Mouse (Mus musculus) A20 (cell line): Measurements from ENCODE around the gene Vangl1.
"Not testable (repeated sequence)": the region's sequence is repeated elsewhere in the genome, so short reads cannot be mapped to it uniquely, and the experiment has no call there.

Experiments used
- DNase-seq: peaks from one replicate; pipeline ENCODE4 v3.0.0-alpha.2; 2011; ENCODE audit warnings: low read depth, low spot score

Gene Vangl1

DNA sequence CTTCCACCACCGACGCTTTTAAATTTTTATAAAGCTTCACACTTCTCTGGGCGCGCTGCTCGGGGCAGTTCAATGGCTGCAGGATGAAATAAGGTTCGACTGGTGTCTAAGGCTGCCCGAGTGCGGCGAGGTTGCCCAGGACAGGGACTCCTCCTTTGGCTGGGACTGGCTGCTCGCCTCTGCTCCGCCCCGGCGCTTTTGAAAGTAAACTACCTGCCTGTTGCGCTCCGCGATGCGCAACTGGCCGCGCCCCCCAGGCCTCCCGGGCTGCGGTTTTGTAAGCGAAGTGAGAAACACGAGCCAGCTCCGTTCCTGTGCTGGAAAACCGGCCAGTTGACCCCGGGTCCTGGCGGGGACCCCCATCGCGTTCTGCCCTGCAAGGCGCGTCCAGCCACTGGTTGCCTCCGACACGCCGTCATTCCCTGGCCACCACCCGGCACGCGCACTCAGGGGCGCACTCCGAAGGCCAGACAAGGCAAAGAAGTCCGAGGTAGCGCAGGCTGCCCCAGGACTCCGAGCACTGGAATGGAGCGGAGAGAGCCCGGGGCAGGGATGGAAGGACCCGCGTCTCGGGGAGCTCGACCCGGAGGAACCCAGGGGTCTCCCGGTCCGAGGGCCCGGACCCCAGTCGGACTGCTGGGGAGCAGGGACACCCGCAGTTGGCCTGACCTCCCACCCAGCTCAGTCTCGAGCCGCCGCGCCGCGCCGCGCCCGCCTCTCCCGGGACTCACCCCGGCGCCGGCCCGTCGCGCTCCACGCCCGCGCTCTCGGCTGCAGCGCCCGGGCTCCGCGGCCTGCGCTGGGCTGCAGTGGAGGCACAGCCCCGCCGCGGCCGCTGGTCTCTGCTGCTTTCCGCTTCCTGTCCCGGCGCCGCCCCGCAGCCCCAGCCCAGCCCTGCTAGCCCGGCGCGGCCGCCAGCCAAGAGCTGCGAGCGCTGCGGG is at the start of gene Vangl1:
Gene Vangl1 (minus strand): TSS at position 913 of the 941 bp plus-strand sequence.
- DNase-seq, result no peak

GRCm38 (mm10) chr3:102253554-102253953 is 49.1 kb upstream of the Vangl1 start:
- DNase-seq, result no peak

DNA sequence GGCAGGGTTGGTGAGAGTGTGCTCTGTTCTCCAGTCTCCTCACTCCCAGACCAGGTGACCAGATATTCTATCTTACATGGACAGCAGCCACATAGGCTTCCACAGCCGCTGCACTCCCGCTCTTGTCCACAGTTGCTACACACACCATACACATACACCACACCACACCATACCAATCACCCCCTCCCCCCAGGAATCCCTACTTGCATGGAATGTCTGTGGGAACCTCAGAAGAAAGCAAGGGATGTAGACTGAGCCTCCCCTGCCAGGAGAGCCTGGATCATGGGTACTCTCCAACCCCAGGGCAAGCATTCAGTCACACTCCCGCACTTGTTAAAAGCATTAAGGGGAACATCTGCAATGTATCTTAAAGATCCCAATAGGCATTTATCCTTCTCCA is 48.4 kb upstream of the Vangl1 start:
- no peak for DNase-seq

GRCm38 (mm10) chr3:102250873-102251272 is 46.4 kb upstream of the Vangl1 start:
- DNase-seq, result no peak

DNA sequence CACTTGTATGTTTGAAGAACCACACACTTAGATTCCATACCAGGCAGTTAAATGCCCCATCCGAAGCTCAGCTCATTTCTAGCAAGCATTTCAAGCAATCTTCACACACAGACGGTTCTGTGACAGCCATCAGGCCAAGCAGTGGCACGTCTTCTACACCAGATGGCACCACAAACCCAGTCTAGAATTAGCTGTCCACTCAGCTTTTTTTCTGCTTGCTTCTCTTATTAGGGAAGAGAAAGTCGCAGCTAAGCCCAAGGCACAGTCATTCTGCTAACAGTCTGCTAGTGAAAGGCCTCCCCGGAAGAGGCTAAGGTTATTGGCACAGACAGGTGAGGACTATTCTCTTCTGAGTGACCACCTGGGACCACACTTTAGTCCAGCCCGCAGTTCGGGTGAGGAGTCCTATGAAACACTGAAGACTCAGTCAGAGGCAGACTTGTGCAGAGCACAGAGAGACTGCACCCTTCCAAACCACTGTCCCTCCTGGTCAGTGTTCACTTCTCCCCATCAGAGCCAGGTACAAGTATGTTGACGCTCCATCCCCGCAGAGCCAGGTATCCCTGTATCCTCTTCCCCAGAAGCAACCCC is 45.0 kb upstream of the Vangl1 start:
- DNase-seq, result peak; percentile 54

DNA sequence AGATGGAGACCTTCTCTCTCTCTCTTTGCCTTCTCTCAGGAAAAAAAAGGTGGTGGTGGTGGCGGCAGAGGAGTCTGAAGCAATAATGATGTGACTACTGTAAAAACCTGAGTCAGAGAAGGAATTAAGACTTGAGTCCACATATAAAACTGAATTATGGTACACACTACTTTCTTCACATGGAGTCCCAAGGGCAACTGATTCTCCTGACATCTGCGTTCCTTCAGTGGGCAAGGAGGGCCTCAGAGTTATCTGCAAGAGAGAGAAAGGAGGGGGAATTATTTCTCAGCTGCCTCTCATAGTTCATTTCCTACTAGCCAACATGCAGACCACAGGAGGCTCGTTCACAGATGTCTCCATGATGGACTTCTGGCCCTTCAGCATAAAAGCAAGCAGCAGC is 40.1 kb upstream of the Vangl1 start:
- DNase-seq, result no peak

GRCm38 (mm10) chr3:102242854-102243253 is 38.4 kb upstream of the Vangl1 start:
- DNase-seq, result no peak

DNA sequence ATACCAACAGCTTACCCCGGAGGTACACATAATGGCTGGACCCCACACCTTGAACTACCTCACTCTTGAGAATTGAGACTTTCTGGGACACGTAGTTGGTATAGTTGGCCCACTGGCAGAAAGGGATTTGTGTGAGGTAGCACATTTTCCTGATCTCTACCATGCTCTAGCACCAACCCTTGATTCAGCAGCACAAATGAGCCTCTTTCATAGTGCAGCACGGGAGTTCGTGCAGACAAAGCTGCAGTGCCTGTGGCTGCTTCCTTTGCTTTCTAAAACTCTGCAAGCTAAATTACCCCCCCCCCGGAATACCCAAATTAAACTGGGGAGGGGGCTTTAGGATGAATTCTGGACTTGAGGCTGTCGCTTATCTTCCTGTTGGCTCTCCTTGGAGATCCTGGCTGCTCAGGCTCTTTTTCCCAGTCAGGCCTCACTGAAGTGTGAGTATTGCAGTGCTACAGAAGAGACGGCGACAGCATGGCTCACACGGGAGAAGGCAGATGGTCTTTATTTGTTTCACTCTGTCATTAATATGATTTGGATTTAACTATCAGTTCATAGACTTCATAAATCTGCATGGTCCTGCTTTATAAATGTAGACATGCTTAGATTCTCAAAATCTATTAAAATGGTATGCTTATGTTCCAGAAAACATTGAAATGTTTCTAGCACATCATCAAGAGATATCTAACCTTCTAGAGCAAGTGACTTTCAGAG is 27.1 kb upstream of the Vangl1 start:
- no peak for DNase-seq

GRCm38 (mm10) chr3:102222756-102223155 is 18.3 kb upstream of the Vangl1 start:
- DNase-seq, result no peak

DNA sequence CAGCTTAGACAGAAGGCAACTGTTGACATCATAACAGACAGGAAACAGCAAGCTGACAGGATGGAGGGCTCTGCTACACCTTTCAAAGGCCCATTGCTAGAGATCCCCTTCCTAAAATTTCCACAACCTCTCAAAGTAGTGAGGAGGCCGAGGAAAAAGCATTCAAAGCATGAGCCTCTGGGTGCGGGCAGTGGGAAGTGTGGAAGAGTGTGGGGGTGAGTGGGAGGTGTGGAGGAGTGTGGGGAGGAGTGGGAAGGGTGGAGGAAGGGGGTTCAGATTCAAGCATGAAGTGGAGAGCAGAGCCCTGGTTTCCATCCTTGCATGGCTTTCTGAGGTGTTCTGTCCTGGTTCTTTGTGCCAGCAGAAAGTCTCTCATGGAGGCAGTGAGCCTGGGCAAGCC is 13.8 kb upstream of the Vangl1 start:
- no peak for DNase-seq

GRCm38 (mm10) chr3:102214736-102215135 is 10.2 kb upstream of the Vangl1 start:
- no peak for DNase-seq

DNA sequence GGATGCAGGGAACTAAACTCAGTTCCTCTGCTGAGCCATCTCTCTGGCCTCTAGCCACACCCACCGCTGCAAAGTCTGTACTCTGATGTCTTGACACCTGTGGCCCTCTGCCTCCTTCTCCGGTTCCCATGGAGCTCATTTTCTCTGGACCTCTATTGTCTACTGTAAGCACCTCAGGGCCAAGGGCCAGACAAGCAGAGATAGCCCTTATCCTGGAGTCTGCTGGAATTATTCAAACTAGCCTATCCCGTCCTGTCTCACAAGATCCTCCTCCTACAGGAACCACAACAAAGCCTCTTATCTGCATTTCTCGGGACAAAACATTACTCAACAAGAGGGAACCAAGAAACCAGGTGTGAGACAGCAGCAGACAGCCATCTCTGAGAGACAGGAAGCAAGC is 9.8 kb upstream of the Vangl1 start:
- DNase-seq, result no peak

DNA sequence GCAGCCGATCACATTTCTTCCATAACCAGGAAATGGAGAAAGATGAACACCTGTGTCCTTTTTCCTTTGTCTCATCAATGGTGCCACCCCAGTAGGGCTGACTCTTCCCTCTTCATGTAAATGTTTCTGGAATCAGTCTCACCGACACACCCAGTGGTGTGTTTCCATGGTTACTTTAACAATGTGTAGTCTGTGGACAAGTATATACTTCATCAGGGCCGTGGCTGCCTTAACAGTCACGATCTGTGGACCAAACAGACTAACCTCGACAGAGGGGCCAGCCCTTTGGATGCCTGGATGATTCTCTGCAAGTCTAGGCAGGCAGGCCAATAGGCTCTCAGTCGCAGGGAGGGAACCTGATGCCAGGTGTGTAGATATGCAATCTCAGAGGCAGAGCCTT is 8.4 kb upstream of the Vangl1 start:
- no peak for DNase-seq

DNA sequence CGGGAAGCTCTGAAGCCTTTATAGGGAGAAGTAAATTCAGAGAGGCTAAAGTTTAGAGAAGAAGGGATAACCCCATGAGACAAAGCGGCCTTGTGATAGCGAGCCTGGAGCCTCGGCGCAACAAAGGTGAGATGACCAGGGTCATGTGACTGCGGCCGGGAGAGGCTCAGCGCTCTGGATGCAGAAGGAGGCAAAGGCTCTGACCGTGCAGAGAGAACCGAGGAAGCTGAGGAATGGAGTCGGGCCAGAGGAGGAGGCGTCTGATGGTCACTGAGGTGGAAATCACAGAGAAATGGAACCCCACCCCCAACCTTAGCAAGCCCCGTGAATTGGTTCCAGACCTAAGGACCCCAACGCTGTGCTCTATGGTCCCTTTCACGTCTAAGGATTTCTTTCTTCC is 7.8 kb upstream of the Vangl1 start:
- DNase-seq, result no peak

DNA sequence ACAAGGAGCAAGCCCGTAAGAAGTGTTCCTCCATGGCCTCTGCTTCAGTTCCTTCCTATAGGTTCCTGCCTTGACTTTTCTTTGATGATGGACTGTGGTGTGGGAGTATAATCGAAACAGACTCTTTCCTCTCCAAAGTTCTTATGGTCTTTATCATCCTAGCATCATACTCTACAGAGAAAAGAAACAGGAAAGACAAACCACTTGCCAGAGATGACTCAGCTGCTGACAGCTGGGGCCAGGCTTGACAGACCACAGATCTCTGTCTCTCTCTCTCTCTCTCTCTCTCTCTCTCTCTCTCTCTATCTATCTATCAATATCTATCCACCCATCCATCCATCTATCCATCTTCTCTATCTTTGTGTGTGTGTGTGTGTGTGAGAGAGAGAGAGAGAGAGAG is 6.8 kb upstream of the Vangl1 start:
- DNase-seq, result no peak

DNA sequence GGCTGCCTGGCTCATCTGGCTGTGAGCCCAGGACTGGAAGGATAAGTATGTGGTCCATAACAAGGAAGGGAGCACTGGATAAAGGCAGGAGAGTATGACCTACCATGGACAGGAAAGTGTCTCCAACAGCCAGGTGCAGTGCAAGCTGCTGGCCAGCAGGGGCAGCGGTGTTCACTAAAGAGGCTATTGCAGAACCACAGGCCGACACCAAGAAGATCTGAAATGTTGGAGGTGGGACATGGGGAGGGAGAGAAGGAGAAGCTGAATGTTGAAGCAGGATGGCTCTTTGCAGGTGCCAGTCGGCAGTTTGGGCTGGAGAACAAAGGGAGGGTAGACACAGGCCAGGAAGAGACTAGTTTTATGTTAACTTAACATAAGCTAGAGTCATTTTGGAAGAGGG is 6.3 kb upstream of the Vangl1 start:
- peak; percentile 20 for DNase-seq

DNA sequence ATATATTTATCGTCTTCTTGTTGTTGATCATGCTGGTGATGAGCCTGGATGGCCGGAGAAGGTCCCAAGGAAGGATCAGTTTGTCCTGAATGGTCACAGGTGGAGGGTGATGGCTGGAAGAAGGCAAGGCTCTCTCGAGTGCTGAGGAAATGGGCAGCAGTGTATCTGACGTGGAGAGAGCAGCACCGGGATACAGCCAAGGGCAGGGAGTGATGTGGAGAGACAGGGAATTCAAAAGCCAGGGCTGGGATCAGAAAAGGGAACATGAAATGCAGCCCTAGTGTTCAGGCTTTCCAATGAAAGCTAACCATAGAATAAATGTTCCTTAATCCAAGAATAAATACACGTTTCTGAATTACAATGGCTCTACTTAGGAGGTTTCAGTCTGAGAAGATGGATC is 4.4 kb upstream of the Vangl1 start:
- no peak for DNase-seq

DNA sequence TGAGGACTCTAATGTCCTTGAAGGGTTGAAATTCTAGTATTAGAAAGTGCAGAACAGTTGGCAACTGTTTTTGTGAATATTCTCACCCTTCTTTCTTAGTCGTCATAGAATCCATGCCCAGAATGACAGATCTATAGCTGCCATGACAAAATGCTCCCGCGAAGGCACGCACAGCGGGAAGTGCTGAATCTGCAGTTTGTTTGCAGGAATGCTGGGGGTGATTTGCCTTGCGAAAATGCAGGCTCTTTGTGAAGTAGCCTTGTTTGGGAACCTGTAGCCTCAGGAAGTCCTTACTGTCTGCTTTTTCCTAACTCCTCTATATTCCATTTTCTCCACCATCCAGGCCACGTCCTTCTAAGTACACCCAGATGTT is 951 bp upstream of the Vangl1 start:
- no peak for DNase-seq

DNA sequence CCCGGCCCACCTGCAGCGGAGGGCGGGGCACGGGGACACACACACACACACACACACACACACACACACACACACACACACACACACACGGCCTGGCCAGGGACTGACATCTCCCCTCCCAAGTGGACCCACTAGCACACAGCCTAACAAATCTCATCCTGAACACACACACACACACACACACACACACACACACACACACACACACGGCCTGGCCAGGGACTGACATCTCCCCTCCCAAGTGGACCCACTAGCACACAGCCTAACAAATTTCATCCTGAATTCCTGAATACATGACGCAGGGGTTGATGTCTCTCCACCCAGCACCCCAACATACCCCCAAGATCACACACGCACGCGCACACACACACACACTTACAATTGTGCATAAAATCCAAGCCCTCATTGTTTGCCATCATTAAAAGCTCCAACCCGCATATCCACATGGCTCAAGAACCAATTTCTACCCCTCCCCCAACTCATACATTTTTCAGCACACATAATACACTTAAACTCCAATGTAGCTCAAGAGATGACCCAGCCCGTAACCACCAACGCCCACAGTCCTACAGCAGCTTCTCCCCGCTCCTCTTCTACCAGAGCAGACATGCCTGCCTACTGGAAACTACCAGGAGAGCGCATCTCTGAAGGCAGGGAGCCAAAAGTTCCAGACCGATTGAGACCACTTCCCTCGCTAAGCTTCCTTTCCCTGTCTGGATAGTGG is 403 bp upstream of the Vangl1 start:
- not testable (repeated sequence) for DNase-seq

GRCm38 (mm10) chr3:102203131-102203530 is 1.4 kb downstream of the Vangl1 start:
- no peak for DNase-seq

DNA sequence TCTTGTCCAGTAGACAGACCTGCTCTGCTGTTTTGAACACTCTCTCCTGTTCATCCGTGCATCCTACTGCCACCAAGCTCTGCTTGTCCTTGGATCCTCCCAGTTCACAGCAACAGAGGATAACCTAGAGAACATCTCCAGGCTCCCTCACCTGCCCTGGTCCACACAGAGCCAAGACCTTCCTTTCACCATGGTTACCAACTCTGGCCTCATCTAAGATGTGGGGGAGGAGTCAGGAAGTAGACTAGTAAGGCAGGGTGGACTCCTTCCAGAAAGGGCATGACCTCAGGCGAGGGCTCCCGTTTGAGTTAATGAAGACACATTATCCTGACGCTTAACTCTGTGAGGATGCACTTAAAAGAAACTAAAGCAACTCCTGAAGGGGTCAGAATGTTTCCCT is 4.5 kb downstream of the Vangl1 start:
- no peak for DNase-seq

DNA sequence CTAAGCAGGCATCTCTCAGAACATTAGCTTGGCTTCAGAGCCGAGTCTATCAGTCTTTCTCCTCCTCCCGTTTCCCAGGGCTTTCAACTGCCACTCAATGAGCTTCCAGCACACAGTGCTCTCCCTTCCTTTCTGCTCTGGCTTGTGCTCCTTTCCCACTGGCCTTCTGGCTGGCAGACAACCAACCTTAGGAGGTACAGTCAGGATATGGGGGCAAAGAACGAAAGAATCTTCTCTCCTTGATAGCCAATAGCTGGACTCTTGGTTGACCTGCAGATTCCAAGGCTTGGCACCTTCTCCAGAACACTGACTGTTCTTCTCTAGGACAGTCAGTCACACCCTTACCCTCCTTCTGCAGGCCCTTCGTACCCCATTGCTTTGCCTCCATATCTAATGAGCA is 5.3 kb downstream of the Vangl1 start:
- no peak for DNase-seq
